Mouse (Mus musculus): Measurements from ENCODE around the gene 2610008E11Rik. TPM values are rescaled to one million over a fixed set of nuclear protein-coding genes. Genes with fewer than 3 reads are reported as not detected.

Gene 2610008E11Rik
- total and polyA plus RNA-seq, 2 experiments from 2014 or later: 7.7 to 13.0 TPM

DNA sequence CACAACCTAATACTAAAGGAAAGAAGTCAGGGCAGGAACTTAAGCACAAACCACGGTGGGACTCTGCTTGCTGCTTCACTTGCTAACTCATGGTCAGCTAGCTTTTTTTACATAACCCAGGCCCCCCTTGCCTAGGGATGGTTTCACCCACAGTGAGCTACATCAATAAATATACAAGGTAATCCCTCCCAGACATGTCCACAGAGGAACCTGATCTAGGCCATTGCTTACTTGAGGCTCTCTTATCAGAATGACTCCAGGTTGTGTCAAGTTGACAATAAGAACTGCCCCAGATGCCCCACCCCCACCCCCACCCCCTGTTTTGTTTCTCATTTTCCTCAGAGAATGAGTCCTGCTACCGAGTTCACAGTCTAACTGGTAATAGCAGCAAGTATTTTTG, 10.1 kb upstream of the 2610008E11Rik start:
- no peak for DNase-seq (ENCODE audit: low spot score)
- TF ChIP-seq EP300 (IDR thresholded peaks at IDR 0.05; ENCODE audit: low read depth) (no peak), CTCF (IDR thresholded peaks at IDR 0.05; ENCODE audit: low read depth) (no peak)
- Histone ChIP-seq H3K4me1 (ENCODE audit: control insufficient read depth, insufficient read depth) (peaks cover 11% of the 10 kb centered on the region), H3K27ac (ENCODE audit: low read depth) (no peak overlapping the region), H3K9ac (replicated peaks; ENCODE audit: low read depth, low read length) (no peak overlapping the region), H3K4me2 (ENCODE audit: low read depth, low read length) (no peak overlapping the region), H3K27me3 (ENCODE audit: control insufficient read depth, insufficient read depth, low read length) (no peaks in the 10 kb centered on the region), H3K4me3 (ENCODE audit: low read depth, low read length) (no peak overlapping the region), H3K9me3 (replicated peaks; ENCODE audit: control insufficient read depth, low read length) (no peaks in the 10 kb centered on the region), H3K36me3 (replicated peaks; ENCODE audit: control insufficient read depth, insufficient read depth, low read length) (no peaks in the 10 kb centered on the region)
- no peak for ATAC-seq (ENCODE audit: insufficient read depth, low read depth)
- WGBS: 54% methylated on average over 2 of the region's 2 CpGs

DNA sequence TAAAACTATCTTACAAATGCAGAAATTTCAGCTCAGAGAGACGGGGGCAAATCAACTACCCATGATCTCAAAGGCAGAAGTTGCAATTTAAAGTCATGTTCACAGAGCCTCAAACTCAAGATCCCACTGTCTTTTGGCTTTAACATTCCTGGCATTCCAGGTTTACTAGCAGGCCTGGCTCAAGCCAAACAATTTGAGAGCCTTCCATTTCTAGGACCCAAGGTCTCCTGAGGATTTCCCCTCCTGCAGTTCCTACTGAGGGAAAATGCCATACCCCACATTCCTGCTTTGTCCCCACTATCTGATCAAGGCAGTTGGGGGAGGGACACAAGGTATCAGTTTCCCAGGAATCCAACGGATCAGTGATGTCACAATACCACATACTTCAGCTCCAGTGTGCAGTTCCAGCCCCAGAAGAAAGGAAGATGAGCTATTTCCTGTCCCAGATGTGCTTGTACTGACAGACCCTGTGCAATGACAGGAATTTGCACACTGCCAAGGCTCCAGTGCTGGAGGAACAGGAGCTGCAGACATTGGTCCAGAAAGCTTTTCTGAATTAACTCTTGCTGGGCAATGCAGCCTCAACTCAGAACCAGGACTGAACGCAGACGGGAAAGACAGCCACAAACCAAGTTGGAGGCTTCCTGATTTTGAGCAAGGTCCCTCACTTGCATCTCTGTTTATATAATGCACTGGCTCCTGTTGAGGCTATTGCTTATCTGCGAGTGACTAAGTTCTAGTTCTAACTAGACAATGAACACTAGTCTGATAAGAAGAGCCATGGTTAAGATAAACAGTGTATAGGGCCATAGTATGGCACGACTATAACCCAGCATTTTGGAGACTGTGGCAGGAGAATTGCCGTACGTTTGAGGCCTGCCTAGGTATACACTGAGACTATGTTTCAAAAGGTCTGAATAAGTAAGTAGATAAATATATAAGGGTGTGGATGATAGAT, 9.2 kb upstream of the 2610008E11Rik start:
- Histone ChIP-seq H3K9ac (replicated peaks; ENCODE audit: low read depth, low read length) (no peak overlapping the region), H3K4me1 (ENCODE audit: control insufficient read depth, insufficient read depth) (peaks cover 11% of the 10 kb centered on the region), H3K9me3 (replicated peaks; ENCODE audit: control insufficient read depth, low read length) (no peaks in the 10 kb centered on the region), H3K4me2 (ENCODE audit: low read depth, low read length) (no peak overlapping the region; the same call in 1 of the 2 replicates), H3K27me3 (ENCODE audit: control insufficient read depth, insufficient read depth, low read length) (no peaks in the 10 kb centered on the region), H3K27ac (ENCODE audit: low read depth) (peak overlapping the region; percentile 46; the same call in 1 of the 2 replicates), H3K36me3 (replicated peaks; ENCODE audit: control insufficient read depth, insufficient read depth, low read length) (no peaks in the 10 kb centered on the region), H3K4me3 (ENCODE audit: low read depth, low read length) (no peak overlapping the region)
- TF ChIP-seq EP300 (IDR thresholded peaks at IDR 0.05; ENCODE audit: low read depth): no peak
- TF ChIP-seq CTCF (IDR thresholded peaks at IDR 0.05; ENCODE audit: low read depth): peak; percentile 0; the same call in 1 of the 2 replicates
- DNase-seq (ENCODE audit: low spot score) (peak; percentile 24), ATAC-seq (ENCODE audit: insufficient read depth, low read depth) (peak; percentile 51; the same call in 1 of the 2 replicates)
- 24% methylated on average over 8 of the region's 8 CpGs for whole genome bisulfite sequencing

DNA sequence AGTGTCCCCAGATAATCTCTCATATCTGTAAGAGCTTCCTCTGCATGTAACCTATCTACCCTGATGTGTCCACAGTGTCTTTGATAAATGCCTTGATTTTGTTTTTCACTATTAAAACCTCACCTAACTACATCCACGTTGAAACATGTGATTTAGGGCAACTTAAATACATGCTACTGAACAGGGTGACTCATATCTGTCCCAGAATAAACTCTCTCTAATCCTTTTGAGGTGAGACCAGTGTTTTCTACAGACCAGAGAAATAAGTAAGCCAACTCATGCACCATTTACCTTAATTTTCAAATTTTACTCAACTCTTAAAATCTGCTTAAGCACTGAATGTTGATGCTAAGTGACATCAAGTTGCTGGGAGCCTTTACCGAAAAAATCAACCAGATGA, 694 bp downstream of the 2610008E11Rik start:
- Histone ChIP-seq H3K36me3 (replicated peaks; ENCODE audit: control insufficient read depth, insufficient read depth, low read length) (peaks cover 22% of the 10 kb centered on the region), H3K27me3 (ENCODE audit: control insufficient read depth, insufficient read depth, low read length) (no peaks in the 10 kb centered on the region), H3K4me1 (ENCODE audit: control insufficient read depth, insufficient read depth) (peaks cover 17% of the 10 kb centered on the region), H3K9ac (replicated peaks; ENCODE audit: low read depth, low read length) (peak overlapping the region; percentile 99), H3K9me3 (replicated peaks; ENCODE audit: control insufficient read depth, low read length) (no peaks in the 10 kb centered on the region), H3K4me3 (ENCODE audit: low read depth, low read length) (peak overlapping the region; percentile 99), H3K27ac (ENCODE audit: low read depth) (peak overlapping the region; percentile 100), H3K4me2 (ENCODE audit: low read depth, low read length) (peak overlapping the region; percentile 79)
- peak; percentile 22 for DNase-seq (ENCODE audit: low spot score)
- no peak for TF ChIP-seq EP300 (IDR thresholded peaks at IDR 0.05; ENCODE audit: low read depth)
- ATAC-seq (ENCODE audit: insufficient read depth, low read depth): no peak
- 2% methylated on average over 2 of the region's 2 CpGs for WGBS

DNA sequence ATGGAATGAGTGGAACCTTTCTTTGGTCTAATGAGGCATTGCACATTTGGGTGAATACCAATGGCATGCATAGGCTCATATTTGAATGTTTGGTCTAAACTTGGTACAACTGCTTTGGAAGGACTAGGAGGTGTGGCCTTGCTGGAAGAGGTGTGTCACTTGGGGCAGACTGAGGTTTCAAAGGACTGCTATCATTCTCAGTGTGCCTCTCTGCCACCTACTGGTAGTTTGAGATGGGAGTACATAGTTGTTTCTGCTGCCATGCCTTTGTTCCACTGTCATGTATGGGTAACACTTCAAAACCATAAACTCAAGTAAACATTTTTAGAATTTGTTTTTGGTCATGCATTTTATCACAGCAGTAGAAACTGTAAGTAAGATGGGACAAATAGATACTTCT, 5.7 kb downstream of the 2610008E11Rik start:
- H3K4me1 ChIP-seq (ENCODE audit: control insufficient read depth, insufficient read depth): peaks cover 17% of the 10 kb centered on the region
- H3K9me3 ChIP-seq (replicated peaks; ENCODE audit: control insufficient read depth, low read length): no peaks in the 10 kb centered on the region
- no peaks in the 10 kb centered on the region for H3K27me3 ChIP-seq (ENCODE audit: control insufficient read depth, insufficient read depth, low read length)
- peaks cover 64% of the 10 kb centered on the region for H3K36me3 ChIP-seq (replicated peaks; ENCODE audit: control insufficient read depth, insufficient read depth, low read length)
- TF ChIP-seq CTCF (IDR thresholded peaks at IDR 0.05; ENCODE audit: low read depth) (no peak), EP300 (IDR thresholded peaks at IDR 0.05; ENCODE audit: low read depth) (no peak)
- no peak overlapping the region for H3K27ac ChIP-seq (ENCODE audit: low read depth)
- no peak overlapping the region for H3K9ac ChIP-seq (replicated peaks; ENCODE audit: low read depth, low read length)
- DNase-seq (ENCODE audit: low spot score) (no peak), ATAC-seq (ENCODE audit: insufficient read depth, low read depth) (no peak)
- no peak overlapping the region for H3K4me3 ChIP-seq (ENCODE audit: low read depth, low read length)
- no peak overlapping the region for H3K4me2 ChIP-seq (ENCODE audit: low read depth, low read length)

DNA sequence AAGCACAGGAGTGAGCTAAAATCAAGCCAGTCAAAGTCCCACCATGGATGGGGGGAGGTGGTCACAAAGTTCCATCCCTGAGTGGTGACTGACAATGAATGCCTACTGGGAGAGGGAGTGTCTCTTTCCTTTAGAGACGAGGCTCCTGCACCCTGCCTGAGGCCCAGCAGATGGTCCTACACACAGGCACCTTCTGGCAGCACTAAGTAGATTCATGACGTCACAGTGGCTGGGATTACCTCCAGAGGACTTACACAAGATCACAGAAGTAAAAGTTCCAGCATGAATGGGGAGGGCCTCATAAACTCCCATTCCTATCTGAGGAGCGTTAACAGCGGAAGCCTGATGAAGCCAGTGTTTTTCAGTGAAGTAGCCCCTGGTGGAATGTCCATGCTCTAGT, 8.4 kb downstream of the 2610008E11Rik start:
- DNase-seq (ENCODE audit: low spot score) (no peak), ATAC-seq (ENCODE audit: insufficient read depth, low read depth) (no peak)
- TF ChIP-seq EP300 (IDR thresholded peaks at IDR 0.05; ENCODE audit: low read depth): no peak
- no peak for TF ChIP-seq CTCF (IDR thresholded peaks at IDR 0.05; ENCODE audit: low read depth)
- Histone ChIP-seq H3K9me3 (replicated peaks; ENCODE audit: control insufficient read depth, low read length) (no peaks in the 10 kb centered on the region), H3K9ac (replicated peaks; ENCODE audit: low read depth, low read length) (no peak overlapping the region), H3K27me3 (ENCODE audit: control insufficient read depth, insufficient read depth, low read length) (no peaks in the 10 kb centered on the region), H3K4me3 (ENCODE audit: low read depth, low read length) (no peak overlapping the region), H3K4me1 (ENCODE audit: control insufficient read depth, insufficient read depth) (no peaks in the 10 kb centered on the region), H3K36me3 (replicated peaks; ENCODE audit: control insufficient read depth, insufficient read depth, low read length) (peaks cover 63% of the 10 kb centered on the region), H3K27ac (ENCODE audit: low read depth) (no peak overlapping the region), H3K4me2 (ENCODE audit: low read depth, low read length) (no peak overlapping the region)
- WGBS: 70% methylated on average over 4 of the region's 4 CpGs
